Mouse (Mus musculus): ENCODE measurements around the gene Pecr.

DNA sequence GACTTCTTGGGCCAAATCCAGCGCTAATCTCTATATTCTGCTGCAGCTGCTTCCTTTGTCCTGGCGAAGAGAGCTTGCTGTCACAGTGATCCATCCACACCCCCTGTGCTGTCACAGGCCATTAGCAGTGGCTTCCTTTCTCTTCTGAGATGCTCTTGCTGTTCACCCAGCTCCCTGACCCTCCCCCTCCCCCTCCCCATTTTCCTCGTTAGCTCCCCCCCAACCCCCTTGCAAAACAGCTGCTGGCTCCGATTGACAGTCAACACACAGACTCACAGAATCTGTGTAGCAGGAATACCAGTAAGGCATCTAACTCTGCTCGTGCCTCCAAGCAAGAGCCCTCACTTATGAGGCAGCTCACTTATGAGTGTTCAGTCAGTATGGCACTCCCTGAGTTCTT, 2.8 kb upstream of the Pecr start:
- no peak for TF ChIP-seq SIN3A (IDR thresholded peaks at IDR 0.05; ENCODE audit: low read length)
- TF ChIP-seq POLR2A (IDR thresholded peaks at IDR 0.05; ENCODE audit: low read depth, low read length) = no peak
- TF ChIP-seq CTCF (conservative IDR thresholded peaks at IDR 0.05 in 1 of 2, IDR thresholded peaks at IDR 0.05 in 1 of 2; ENCODE audit: low read depth in 2 of 2, low read length in 2 of 2) = no peak
- no peak for TF ChIP-seq MYC (IDR thresholded peaks at IDR 0.05; ENCODE audit: low read depth, low read length)

Measured in CH12.LX (cell line).